Mouse (Mus musculus): Measurements from ENCODE around the gene Brsk2. TPM values are rescaled to one million over a fixed set of nuclear protein-coding genes. Genes with fewer than 3 reads are reported as not detected.

The Brsk2 gene
- total RNA-seq, 1 experiment: 2.9 TPM

- no peaks in the 10 kb centered on the region for H3K9me3 ChIP-seq (ENCODE audit: control insufficient read depth, insufficient read depth, low read depth, low read length)
- H3K4me3 ChIP-seq (ENCODE audit: insufficient read depth in 1 of 2, low read depth in 1 of 2, low read length in 2 of 2, poor library complexity in 1 of 2, severe bottlenecking in 1 of 2): no peak overlapping the region
- in situ Hi-C loops (cut with MboI; ENCODE audit: low sequenced_read_pairs in 2 of 2, unreplicated experiment in 2 of 2): no loop called here
- no peak overlapping the region for H3K9ac ChIP-seq (ENCODE audit: insufficient read depth, low read depth, low read length, poor library complexity, severe bottlenecking)
- TF ChIP-seq HCFC1 (IDR thresholded peaks at IDR 0.05; ENCODE audit: borderline replicate concordance, insufficient read depth, low read length) (no peak), ZC3H11A (IDR thresholded peaks at IDR 0.05; ENCODE audit: borderline replicate concordance, low read depth, low read length) (no peak), CHD2 (IDR thresholded peaks at IDR 0.05; ENCODE audit: low read depth, low read length) (no peak), MAFK (IDR thresholded peaks at IDR 0.05; ENCODE audit: insufficient read depth, low read depth, low read length) (no peak), ZNF384 (IDR thresholded peaks at IDR 0.05; ENCODE audit: low read depth, low read length) (no peak)
- peaks cover 5 to 7% of the 10 kb centered on the region in 2 experiments for H3K4me1 ChIP-seq (ENCODE audit: control insufficient read depth in 2 of 2, insufficient read depth in 2 of 2, low read length in 2 of 2, poor library complexity in 1 of 2)
- no peak for DNase-seq (ENCODE audit: low read depth, low spot score)
- H3K27ac ChIP-seq (ENCODE audit: insufficient read depth, low read depth, low read length, poor library complexity, severe bottlenecking): no peak overlapping the region
- H3K36me3 ChIP-seq (ENCODE audit: control insufficient read depth, insufficient read depth, low read length, poor library complexity, severe bottlenecking): 0 out of 2 replicates have a peak, but pooled peaks cover 2% of the 10 kb centered on the region
Observed at GRCm38 (mm10) chr7:142050536-142050935, 101.0 kb downstream of the Brsk2 start.

Other genes with a start within 250 kb of the Brsk2 start
- gene Muc5ac, start 160.8 kb upstream of the Brsk2 start, total RNA-seq (2012; rRNA removed): under 0.01 TPM in 1 of 2 replicates, not detected in the other
- 0.04 and 0.05 TPM in 2 replicates for gene Muc5b, start 110.7 kb upstream of the Brsk2 start, total RNA-seq (2012; rRNA removed)
- gene Tollip, start 31.2 kb upstream of the Brsk2 start, total RNA-seq (2012; rRNA removed): 20.9 and 28.3 TPM in 2 replicates
- 30.7 and 31.8 TPM in 2 replicates for gene Mob2, start 111.3 kb downstream of the Brsk2 start, total RNA-seq (2012; rRNA removed)
- gene Dusp8, start 146.1 kb downstream of the Brsk2 start, total RNA-seq (2012; rRNA removed): 0.69 and 1.2 TPM in 2 replicates
- not detected in 2 replicates for gene Gm45618, start 171.0 kb downstream of the Brsk2 start, total RNA-seq (2012; rRNA removed)
- not detected in 2 replicates for gene Gm39115, start 186.3 kb downstream of the Brsk2 start, total RNA-seq (2012; rRNA removed)
- gene Gm45337, start 194.9 kb downstream of the Brsk2 start, total RNA-seq (2012; rRNA removed): not detected in 2 replicates
- gene Gm29735, start 207.4 kb downstream of the Brsk2 start, total RNA-seq (2012; rRNA removed): not detected in 2 replicates
- not detected in 2 replicates for gene Gm4553, start 216.0 kb downstream of the Brsk2 start, total RNA-seq (2012; rRNA removed)
- not detected in 2 replicates for gene Krtap5-2, start 226.3 kb downstream of the Brsk2 start, total RNA-seq (2012; rRNA removed)
- not detected in 2 replicates for gene Gm10153, start 240.6 kb downstream of the Brsk2 start, total RNA-seq (2012; rRNA removed)